Mouse (Mus musculus): ENCODE measurements around the gene Snai1. TPM values are rescaled to one million over a fixed set of nuclear protein-coding genes. Genes with fewer than 3 reads are reported as not detected.

Gene Snai1
- polyA plus RNA-seq, 2 experiments from 2014 or later = not detected

GRCm38 (mm10) chr2:167551342-167551920 lies 13.4 kb downstream of the Snai1 start:
- no peak for ATAC-seq

GRCm38 (mm10) chr2:167552292-167552691 lies 14.3 kb downstream of the Snai1 start:
- ATAC-seq = no peak

- ATAC-seq = no peak
Measured at GRCm38 (mm10) chr2:167552927-167553402, 15.0 kb downstream of the Snai1 start.

GRCm38 (mm10) chr2:167555766-167556165 lies 17.8 kb downstream of the Snai1 start:
- no peak for ATAC-seq

GRCm38 (mm10) chr2:167559413-167559812 lies 21.4 kb downstream of the Snai1 start:
- no peak for ATAC-seq

GRCm38 (mm10) chr2:167562101-167562500 lies 24.1 kb downstream of the Snai1 start:
- ATAC-seq = no peak

- no peak for ATAC-seq
Measured at GRCm38 (mm10) chr2:167563035-167563434, 25.0 kb downstream of the Snai1 start.

- no peak for ATAC-seq
Measured at GRCm38 (mm10) chr2:167563703-167564102, 25.7 kb downstream of the Snai1 start.

GRCm38 (mm10) chr2:167564551-167565311 lies 26.7 kb downstream of the Snai1 start:
- no peak for ATAC-seq

- no peak for ATAC-seq
Measured at GRCm38 (mm10) chr2:167565312-167565656, 27.3 kb downstream of the Snai1 start.

- no peak for ATAC-seq
Measured at GRCm38 (mm10) chr2:167565682-167566081, 27.7 kb downstream of the Snai1 start.

- ATAC-seq = no peak
Measured at GRCm38 (mm10) chr2:167568112-167568511, 30.1 kb downstream of the Snai1 start.

- ATAC-seq = no peak
Measured at GRCm38 (mm10) chr2:167569934-167570651, 32.1 kb downstream of the Snai1 start.

GRCm38 (mm10) chr2:167570815-167571214 lies 32.8 kb downstream of the Snai1 start:
- ATAC-seq = no peak

GRCm38 (mm10) chr2:167571442-167572220 lies 33.6 kb downstream of the Snai1 start:
- ATAC-seq = no peak

GRCm38 (mm10) chr2:167574814-167575213 lies 36.8 kb downstream of the Snai1 start:
- ATAC-seq = no peak

- ATAC-seq = no peak
Measured at GRCm38 (mm10) chr2:167575581-167575980, 37.6 kb downstream of the Snai1 start.

GRCm38 (mm10) chr2:167576121-167576620 lies 38.2 kb downstream of the Snai1 start:
- ATAC-seq = no peak

GRCm38 (mm10) chr2:167577186-167577785 lies 39.3 kb downstream of the Snai1 start:
- no peak for ATAC-seq

GRCm38 (mm10) chr2:167578521-167578920 lies 40.5 kb downstream of the Snai1 start:
- ATAC-seq = no peak

GRCm38 (mm10) chr2:167583161-167583952 lies 45.4 kb downstream of the Snai1 start:
- ATAC-seq = no peak

Data from activated CD4-positive, CD25-positive, alpha-beta regulatory T cell, adult 4 months (primary cell).